Mouse (Mus musculus) heart, postnatal 10 days (tissue): Measurements from ENCODE around the gene Mllt10. TPM values are rescaled to one million over a fixed set of nuclear protein-coding genes. Genes with fewer than 3 reads are reported as not detected.
A peak's percentile ranks its signal among the peaks of the same experiment; 100 is the strongest.

Source experiments
- DNase-seq, 2 experiments: peaks; one replicate each; pipeline ENCODE4 v3.0.0; 2021
- intact Hi-C: fragments of 180-260 bp; cut with DNase I; formaldehyde crosslinking; loops from one replicate; pipeline ENCODE4 v1.15.1; 2025
- total RNA-seq, 2 experiments: library from RNA; stranded (reverse); gene quantifications; 2 replicates each; pipeline ENCODE4 v1.2.3; 2021

The Mllt10 gene
- total RNA-seq, 2 experiments from 2014 or later: 40.6 to 43.1 TPM

DNA sequence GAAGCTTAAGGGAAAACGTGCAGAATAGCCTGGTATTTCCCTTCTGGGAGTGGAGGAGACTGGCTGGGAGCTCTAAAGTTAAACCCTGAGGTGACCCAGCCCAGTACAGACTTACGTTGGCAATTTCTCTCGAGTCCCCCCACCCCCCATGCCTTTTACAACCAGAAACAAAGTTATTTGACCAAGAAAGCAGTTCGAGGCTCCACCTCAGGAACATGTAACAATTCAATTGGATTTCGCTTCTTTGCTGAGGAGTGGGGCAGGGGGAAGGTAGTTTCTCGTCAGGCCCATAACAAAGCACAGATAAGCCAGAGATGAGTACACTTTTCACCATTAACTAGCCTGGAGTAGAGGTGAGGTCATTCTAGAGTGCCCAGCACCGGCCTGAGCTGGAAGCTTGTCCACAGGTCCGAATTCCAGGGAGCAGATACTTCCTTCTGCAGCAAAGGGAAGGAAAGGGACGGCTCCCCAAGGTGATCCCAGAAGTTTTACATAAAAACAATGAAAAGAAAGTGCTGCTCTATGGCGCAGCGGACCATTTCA lies 5.7 kb upstream of the Mllt10 start:
- intact Hi-C loops: loop anchor here (5.0 kb wide), 2 partner anchors 628 to 718 kb away; partner anchors contain the start of gene Bmi1
- peak; percentile 59 to 61 for DNase-seq

DNA sequence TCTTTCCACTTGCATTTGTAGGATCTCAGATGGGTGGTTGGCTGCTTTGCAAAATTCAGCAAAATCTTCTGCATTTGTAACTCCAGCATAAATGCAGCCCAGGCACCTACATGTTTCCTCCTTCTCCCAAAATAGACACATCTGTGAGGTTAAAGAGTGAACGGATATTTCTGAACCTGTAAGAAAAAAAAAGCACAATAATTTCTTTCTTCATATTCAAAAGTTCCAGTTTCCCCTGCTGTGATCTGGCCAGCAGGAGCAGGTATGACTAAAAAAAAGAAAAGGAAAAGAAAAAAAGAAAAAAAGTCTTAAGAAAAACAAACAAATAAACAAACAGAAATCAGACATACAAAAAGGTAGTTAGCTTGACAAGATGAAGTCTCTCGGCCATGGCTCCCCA lies 5.0 kb upstream of the Mllt10 start:
- no peak for DNase-seq
- intact Hi-C loops: no loop called here

GRCm38 (mm10) chr2:18050541-18050985 lies 4.5 kb upstream of the Mllt10 start:
- DNase-seq: peak; percentile 61 to 63
- intact Hi-C loops: no loop called here

- DNase-seq: peak in 1 of 2 experiments; percentile 24
- intact Hi-C loops: no loop called here
Measured at GRCm38 (mm10) chr2:18051026-18051830, 3.8 kb upstream of the Mllt10 start.

DNA sequence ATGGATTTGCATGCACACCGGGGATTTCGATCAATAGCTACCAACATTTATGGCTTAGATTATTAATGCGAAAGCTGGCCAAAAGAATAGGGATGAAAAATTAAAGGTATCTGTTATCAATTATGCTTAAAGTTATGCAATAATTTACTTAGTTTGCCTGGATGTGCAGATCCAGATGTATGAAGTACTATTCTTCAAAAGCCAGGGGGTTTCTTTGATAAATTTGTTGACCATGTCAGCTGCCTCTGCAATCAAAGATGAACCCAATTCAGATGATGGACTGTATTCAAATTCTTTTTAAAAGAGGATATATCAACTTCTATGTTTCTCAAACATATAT lies 3.2 kb upstream of the Mllt10 start:
- intact Hi-C loops: no loop called here
- DNase-seq: no peak

GRCm38 (mm10) chr2:18052581-18052980 lies 2.5 kb upstream of the Mllt10 start:
- DNase-seq: no peak
- intact Hi-C loops: no loop called here

DNA sequence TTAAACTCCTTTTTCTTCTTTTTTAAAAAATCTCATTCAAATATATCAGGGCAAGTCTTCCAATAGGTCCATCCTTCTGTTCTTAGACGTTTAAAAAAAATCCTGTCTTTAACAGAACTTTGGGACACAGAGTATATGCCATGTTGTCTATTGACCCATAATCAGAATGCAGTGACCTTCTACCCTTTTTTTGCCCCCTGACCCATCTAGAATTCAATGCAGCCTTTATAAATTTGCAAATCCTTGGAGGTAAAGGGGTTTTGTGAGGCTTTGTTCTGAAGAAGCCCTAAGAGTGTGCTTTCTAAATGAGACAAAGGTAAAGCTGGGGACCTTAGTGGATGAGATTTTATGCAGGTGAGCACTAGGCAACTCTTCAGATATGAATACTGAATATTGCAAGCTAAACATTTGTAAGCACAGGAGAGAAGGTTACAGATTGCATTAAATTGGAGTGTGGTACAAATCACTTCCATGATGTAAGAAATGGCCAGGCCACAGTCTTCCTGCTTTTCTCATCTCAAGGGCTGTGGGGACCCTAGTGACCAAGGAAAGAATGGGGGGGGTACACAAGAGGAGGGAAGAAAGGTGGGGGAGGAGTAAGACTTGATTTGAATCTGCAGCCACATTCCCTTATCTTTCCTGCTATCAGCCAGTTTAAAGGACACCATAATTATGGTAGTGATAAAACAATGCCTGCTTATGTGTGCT lies 1.6 kb upstream of the Mllt10 start:
- intact Hi-C loops: no loop called here

DNA sequence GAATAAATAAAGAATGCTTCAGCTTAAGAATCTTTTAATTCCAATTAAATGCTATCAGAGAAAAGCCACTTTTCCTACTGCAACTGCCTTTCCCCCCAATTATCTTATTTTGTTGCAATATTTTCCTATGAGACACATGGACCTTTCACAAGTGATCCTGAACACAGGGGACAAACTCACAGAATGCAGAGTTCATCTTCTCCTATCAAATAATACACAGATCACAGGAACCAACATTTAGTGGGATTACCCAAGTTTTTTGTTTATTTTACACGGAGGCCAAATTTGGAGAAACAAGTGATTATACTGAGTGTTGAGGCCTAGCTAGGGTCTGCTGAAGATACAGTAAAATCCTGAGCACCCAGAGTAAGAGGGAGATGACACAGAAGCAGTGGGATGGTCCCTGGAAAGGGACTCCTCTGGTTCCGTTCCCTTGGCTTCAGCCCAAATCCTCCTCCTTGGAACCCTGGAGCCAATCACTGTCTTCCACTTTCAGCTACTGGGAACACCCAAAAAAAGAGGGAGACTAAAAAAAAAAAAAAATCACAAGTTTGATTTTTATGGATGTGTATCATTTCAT lies 996 bp upstream of the Mllt10 start:
- DNase-seq: peak; percentile 85
- intact Hi-C loops: no loop called here

More for the DNA sequence above, 1.6 kb upstream of the Mllt10 start:
- no peak for DNase-seq

DNA sequence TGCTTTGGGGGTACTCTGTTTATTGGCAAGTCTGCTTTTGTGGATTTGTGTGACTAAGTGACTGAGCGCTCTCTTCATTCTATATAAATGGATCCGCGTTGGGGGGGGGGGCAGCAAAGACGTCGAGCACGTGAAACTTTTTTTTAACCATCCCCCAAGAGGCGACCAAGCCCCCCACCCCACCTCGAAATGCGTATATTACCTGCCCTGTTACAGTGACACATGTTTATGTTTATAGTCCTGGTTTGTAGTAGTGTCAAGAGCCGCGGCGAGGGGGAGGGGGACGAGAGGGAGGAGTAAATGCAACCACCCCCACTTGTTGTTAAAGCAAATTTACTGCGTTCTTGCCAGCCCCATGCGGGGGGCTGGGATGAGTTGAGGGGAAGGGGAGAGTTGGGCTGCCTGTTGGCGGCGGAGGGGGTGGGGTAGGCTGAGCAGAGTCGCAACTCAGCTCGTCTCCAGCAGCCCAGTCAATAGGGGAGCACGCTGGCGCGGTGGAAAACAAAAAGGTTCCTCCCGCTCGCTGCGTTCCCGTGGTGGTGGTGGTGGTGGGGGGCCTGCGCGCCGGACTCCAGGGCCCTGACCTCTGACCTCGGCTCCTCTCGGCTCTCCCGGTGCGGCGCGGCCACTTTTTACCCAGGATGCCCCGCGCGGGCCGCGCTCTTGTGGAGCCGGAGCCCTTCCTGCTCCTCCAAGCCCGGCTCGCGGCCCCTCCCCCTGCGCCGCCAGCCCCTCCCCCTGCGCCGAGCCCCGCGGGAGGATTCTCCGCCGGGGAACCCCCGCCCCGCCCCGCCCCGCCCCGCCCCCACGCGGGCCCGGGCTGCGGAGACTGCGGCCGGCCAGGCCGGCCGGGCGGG lies 1.1 kb downstream of the Mllt10 start:
- DNase-seq: peak; percentile 96 to 97
- intact Hi-C loops: loop anchor here (1.0 kb wide), 2 partner anchors 8 to 27 kb away; no protein-coding TSS in a partner anchor

GRCm38 (mm10) chr2:18056786-18057255 lies 1.8 kb downstream of the Mllt10 start:
- intact Hi-C loops: loop anchor here (1.0 kb wide), 1 partner anchor 9 kb away; no protein-coding TSS in a partner anchor
- DNase-seq: peak; percentile 96 to 97

DNA sequence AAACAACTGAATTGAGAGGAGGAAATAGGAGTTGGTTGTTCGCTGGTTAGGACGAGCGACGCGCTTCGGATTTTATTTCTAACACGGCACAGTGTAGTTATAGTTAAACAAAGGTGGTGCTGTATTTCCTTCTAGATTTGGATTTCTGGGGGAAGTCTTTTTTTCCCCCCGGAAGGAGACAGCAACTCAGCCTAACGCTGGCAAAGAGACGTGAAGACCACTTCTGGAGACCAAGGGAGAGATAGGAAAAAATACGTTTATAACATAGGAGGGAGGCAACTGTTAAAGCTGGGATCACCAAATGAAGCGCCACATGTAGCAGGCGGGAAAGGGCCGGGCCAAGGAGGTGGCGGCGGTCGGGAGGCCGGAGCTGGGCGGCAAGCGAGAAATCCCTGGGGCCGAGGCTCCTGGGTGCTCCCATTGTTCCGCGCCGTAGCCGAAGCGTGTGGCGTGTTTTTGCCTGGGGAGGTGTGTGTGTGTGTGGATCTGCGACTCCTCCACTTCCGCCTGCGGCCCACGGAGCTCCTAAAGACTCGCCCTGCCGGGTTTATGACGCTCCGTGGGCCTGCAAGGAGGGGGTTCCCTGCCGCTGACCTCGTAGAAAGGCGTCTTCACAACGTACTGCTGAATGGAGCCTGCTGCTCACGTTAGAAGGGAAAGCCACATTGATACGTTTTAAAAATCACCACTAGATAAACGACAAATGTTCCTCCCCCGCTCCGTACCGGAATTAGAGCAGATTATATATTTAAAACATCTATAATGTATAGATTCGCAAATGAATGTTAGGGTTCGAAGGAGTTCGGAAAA lies 2.5 kb downstream of the Mllt10 start:
- intact Hi-C loops: no loop called here
- DNase-seq: peak; percentile 76 to 77

DNA sequence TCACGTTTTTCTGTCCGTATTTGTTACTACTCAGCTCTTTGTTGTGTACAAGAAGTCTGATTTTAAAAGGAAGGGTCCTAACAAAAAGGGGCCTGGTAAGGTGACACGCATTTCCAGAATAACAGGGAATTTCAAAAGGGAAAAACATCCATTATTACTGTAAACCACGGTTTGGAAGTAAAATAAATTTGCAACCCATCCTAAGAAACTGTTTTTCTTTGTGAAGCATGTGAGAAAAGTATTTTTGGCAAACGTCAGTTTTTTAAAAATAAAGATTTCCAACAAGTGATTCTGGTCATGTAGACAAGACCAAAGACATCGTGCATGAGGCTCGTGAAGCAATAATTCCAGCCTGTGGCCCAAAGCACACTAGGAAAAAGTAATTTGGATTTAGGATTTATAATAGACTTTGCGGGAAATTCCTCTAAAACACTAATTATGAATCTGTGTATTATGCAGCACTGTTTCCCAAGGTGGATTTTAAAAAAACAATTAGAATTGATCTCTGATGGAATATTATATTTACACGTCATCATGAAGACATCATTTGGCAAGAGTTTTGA lies 3.2 kb downstream of the Mllt10 start:
- intact Hi-C loops: no loop called here
- DNase-seq: peak in 1 of 2 experiments; percentile 22

- intact Hi-C loops: no loop called here
- DNase-seq: peak in 1 of 2 experiments; percentile 10
Measured at GRCm38 (mm10) chr2:18059063-18059462, 4.0 kb downstream of the Mllt10 start.

DNA sequence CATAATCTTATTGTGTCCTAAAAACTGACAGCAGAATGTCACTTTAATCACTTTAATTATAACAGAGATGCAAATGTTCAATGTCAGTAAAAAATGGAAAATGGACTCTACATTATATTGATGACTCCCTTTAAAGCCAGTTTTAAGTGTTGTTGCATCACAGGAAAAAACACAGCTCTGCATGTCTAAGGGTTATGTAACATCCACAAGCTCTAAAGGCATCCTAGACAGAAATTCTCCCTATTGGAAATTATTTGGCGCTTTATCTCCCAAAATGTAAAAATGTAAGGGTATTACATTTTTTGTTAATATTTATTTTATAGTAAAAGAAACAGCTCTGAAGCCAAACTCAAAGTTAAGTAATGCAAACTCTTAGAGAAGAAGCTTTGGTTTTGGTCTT lies 4.9 kb downstream of the Mllt10 start:
- intact Hi-C loops: loop anchor here (5.0 kb wide), 1 partner anchor 617 kb away; the partner anchor contains the start of gene Bmi1

DNA sequence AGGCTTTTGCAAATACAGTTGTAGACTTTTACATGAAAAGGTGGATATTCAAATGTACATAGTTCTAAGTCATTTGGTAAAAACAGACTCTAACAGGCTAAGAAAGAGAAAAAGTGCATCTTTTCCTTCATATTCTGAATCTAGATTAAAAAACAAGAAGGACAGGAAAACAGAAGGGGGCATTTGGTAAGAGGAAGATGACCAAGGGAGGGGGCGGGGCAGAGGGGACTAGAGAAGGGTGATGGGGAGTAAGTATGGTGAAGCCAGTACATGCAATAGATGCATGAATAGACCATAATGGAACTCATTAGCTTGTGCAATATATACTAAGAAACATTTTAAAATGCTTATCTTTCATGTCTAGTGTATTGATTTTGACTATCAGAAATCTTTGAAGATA lies 5.4 kb downstream of the Mllt10 start:
- no peak for DNase-seq
- intact Hi-C loops: loop anchor here (5.0 kb wide), 1 partner anchor 617 kb away; the partner anchor contains the start of gene Bmi1

More for the DNA sequence above, 4.9 kb downstream of the Mllt10 start:
- DNase-seq: no peak

DNA sequence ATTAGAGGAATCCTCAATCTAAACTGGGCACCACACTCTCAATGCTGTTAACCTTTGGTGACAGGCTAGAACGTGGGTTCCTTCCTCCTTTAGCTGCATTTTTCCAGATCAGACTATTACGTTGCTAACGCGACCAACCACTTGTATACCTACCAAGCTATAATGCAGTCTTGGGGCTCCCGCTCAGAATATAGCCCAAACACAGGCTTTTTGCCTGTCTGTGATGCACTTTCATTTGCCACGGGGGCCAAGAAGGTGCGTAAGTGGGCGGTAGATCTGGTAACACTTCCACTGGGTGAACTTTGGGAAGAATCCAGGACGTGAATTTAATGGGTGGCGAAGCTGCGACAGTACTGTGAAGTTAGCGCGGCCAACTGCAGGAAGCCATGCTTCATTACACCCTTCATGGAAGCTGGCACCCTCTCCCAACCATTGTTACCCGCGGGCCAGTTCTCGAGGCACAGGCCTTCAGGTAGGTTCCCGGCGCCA lies 8.8 kb downstream of the Mllt10 start:
- peak; percentile 75 to 80 for DNase-seq
- intact Hi-C loops: loop anchor here (2.0 to 5.0 kb wide), 2 partner anchors 17 to 613 kb away; partner anchors contain the start of gene Bmi1

DNA sequence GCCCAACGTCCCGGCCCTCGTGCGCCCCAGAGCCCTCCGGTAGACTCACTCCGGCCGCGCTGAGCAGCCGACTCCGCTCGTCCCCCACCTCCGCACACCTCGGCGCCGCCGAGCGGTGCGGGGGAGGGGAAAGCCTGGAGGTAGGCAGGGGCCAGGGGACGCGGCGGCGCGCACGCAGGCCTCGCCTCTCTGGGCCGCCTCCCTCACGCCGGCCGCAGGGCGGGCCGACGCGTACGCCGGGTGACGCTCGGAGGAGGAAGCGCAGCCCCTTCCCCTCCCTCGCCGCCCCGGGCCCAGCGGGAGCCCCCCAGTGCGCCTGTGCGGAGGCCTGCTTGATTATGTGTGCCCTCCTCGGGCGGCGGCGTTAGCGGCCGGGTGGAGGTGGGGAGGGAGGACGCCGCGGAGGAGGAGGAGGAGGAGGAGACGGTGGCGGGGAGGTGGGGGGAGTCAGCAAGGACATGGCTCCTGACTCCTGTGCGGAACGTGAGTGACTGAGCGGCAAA lies 9.4 kb downstream of the Mllt10 start:
- intact Hi-C loops: loop anchor here (5.0 kb wide), 1 partner anchor 613 kb away; the partner anchor contains the start of gene Bmi1
- peak; percentile 93 to 94 for DNase-seq
